Mouse (Mus musculus): ENCODE data around the gene Tti1. TPM values are rescaled to one million over a fixed set of nuclear protein-coding genes. Genes with fewer than 3 reads are reported as not detected.

The Tti1 gene
- 10.3 and 11.6 TPM in 2 replicates for polyA plus RNA-seq (2012; rRNA removed)

DNA sequence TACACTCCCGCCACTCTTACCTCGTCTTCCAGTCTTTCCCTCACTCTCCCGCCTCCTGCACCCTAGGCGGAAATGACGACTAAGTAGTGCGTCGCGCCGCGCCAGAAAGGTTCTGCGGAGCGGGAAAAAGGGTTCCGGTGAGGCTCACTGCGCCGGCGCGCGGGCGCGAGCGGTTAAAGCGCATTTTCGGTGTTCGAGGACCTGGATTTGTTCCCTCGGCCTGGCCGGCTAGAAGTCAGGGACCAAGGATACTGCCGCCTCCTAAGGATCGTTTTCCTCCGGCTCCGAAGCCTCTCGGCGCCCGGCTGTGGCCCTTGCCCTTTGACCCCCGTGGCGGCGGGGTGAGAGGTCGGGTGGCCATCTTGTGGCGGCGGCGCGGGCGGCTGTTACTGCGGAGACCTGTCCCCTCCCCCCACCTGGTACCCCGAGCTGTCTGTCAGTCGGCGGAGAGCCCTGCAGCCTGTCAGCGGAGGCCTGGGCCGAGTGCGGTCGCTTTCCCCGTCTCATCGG is at the start of gene Tti1, which contains the start of gene Rprd1b:
Tti1 (minus strand) TSS at position 80 of the 510 bp plus-strand sequence.
Rprd1b (plus strand) TSS at position 144 of the 510 bp plus-strand sequence.

Other genes starting within 250 kb of the Tti1 start
- 0.03 TPM in 1 of 2 replicates, not detected in the other for gene Vstm2l, start 113.8 kb downstream of the Tti1 start, polyA plus RNA-seq (2012; rRNA removed)
- 13.0 and 14.9 TPM in 2 replicates for gene Rprd1b, start 64 bp upstream of the Tti1 start, polyA plus RNA-seq (2012; rRNA removed)
- 37.8 and 45.2 TPM in 2 replicates for gene Tgm2, start 118.0 kb upstream of the Tti1 start, polyA plus RNA-seq (2012; rRNA removed)
- gene D630003M21Rik, start 200.8 kb upstream of the Tti1 start, polyA plus RNA-seq (2012; rRNA removed): 0.36 and 0.44 TPM in 2 replicates
- gene Bpi, start 229.7 kb upstream of the Tti1 start, polyA plus RNA-seq (2012; rRNA removed): 0.01 TPM in 1 of 2 replicates, not detected in the other

All from liver, embryonic 14 days (tissue).